9 mouse cellular contexts compared by ENCODE assay signal in the genomic region with DNA sequence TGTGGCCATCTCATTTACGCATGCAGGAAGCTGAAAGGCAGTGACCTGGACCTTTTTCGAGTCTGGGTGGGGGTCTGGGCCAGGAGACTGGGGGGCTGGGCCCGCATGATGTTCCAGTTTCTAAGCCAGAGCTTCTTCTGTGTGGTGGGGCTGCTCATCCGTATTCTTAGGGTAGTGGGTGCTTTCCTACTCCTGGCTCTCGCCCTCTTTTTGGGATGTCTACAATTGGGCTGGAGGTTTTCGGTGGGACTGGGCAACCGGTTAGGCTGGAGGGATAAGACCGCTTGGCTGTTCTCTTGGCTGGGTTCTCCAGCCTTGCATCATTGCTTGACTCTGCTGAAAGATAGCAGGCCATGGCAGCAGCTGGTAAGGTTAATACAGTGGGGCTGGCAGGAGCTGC. TPM values are rescaled to one million over a fixed set of nuclear protein-coding genes. Genes with fewer than 3 reads are reported as not detected.
DNase-seq lines count a peak whose midpoint lies in the region; ATAC-seq and TF ChIP-seq lines count a peak whose summit lies in the region.
"Had no signal": no experiment of that assay in that cellular context is flagged by ENCODE, and none has a peak within 500 bp of the region (broad histone marks: within the 10 kb centered on the region; RNA-seq: fewer than 3 reads in every experiment).

No protein-coding gene starts in this region.

- no peak overlapping the region for H3K27ac ChIP-seq in kidney, embryonic 16.5 days (ENCODE audit: low read length)
- no peak overlapping the region for H3K27ac ChIP-seq in embryonic facial prominence, embryonic 14.5 days (replicated peaks; ENCODE audit: low read depth, low read length)
- H3K27ac ChIP-seq in intestine, postnatal 0 days (ENCODE audit: low read depth, low read length): no peak overlapping the region
- H3K27ac ChIP-seq in neural tube, embryonic 13.5 days (replicated peaks): no peak overlapping the region

- no peak for TF ChIP-seq CTCF in intestine, postnatal 0 days (IDR thresholded peaks at IDR 0.05; ENCODE audit: low read depth)

- peak overlapping the region; percentile 65 for H3K4me2 ChIP-seq in kidney, embryonic 16.5 days (replicated peaks; ENCODE audit: low read depth, low read length)
- H3K4me2 ChIP-seq in embryonic facial prominence, embryonic 14.5 days (ENCODE audit: low read depth, low read length): peak overlapping the region; percentile 72
- peak overlapping the region; percentile 97 for H3K4me2 ChIP-seq in intestine, postnatal 0 days (replicated peaks; ENCODE audit: low read depth)
- peak overlapping the region; percentile 78 for H3K4me2 ChIP-seq in neural tube, embryonic 13.5 days

- peaks cover 25% of the 10 kb centered on the region for H3K36me3 ChIP-seq in kidney, embryonic 16.5 days (ENCODE audit: insufficient read depth, low read length)
- peaks cover 31% of the 10 kb centered on the region for H3K36me3 ChIP-seq in embryonic facial prominence, embryonic 14.5 days (ENCODE audit: control insufficient read depth, insufficient read depth, low read length)
- H3K36me3 ChIP-seq in intestine, postnatal 0 days (ENCODE audit: control insufficient read depth, insufficient read depth): peaks cover 19% of the 10 kb centered on the region; the same call in 1 of the 2 replicates
- H3K36me3 ChIP-seq in neural tube, embryonic 13.5 days: peaks cover 30% of the 10 kb centered on the region

- H3K4me3 ChIP-seq in kidney, embryonic 16.5 days (ENCODE audit: low read length): peak overlapping the region; percentile 69
- H3K4me3 ChIP-seq in embryonic facial prominence, embryonic 14.5 days (ENCODE audit: low read depth, low read length): peak overlapping the region; percentile 82
- peak overlapping the region; percentile 5; the same call in 1 of the 2 replicates for H3K4me3 ChIP-seq in intestine, postnatal 0 days (ENCODE audit: low read depth, low read length)
- H3K4me3 ChIP-seq in neural tube, embryonic 13.5 days: peak overlapping the region; percentile 86

- WGBS in kidney, embryonic 16.5 days: 89% methylated on average over 8 of the region's 8 CpGs
- WGBS in embryonic facial prominence, embryonic 14.5 days: 94% methylated on average over 8 of the region's 8 CpGs
- WGBS in intestine, postnatal 0 days: 84% methylated on average over 8 of the region's 8 CpGs
- 92% methylated on average over 8 of the region's 8 CpGs for WGBS in neural tube, embryonic 13.5 days

- peak overlapping the region; percentile 74 for H3K9ac ChIP-seq in kidney, embryonic 16.5 days (replicated peaks; ENCODE audit: low read length)
- peak overlapping the region; percentile 85 for H3K9ac ChIP-seq in embryonic facial prominence, embryonic 14.5 days (ENCODE audit: low read depth, low read length)
- H3K9ac ChIP-seq in intestine, postnatal 0 days (ENCODE audit: low read depth, low read length): peak overlapping the region; percentile 78; the same call in 1 of the 2 replicates
- peak overlapping the region; percentile 92 for H3K9ac ChIP-seq in neural tube, embryonic 13.5 days

- intact Hi-C loops in left cerebral cortex, postnatal 36 days (cut with DNase I): no loop called here

- H3K27me3 ChIP-seq in kidney, embryonic 16.5 days (ENCODE audit: insufficient read depth, low read length): no peaks in the 10 kb centered on the region
- H3K27me3 ChIP-seq in embryonic facial prominence, embryonic 14.5 days (replicated peaks; ENCODE audit: control insufficient read depth, insufficient read depth, low read length): no peaks in the 10 kb centered on the region
- H3K27me3 ChIP-seq in intestine, postnatal 0 days (replicated peaks; ENCODE audit: control insufficient read depth, insufficient read depth, low read length): no peaks in the 10 kb centered on the region
- H3K27me3 ChIP-seq in neural tube, embryonic 13.5 days: no peaks in the 10 kb centered on the region

- no peak for DNase-seq in kidney, postnatal 14 days
- no peak for DNase-seq in embryonic facial prominence, embryonic 14.5 days (ENCODE audit: low spot score)
- DNase-seq in layer of hippocampus, adult 9-10 months (ENCODE audit: low spot score): no peak
- no peak for DNase-seq in layer of hippocampus, postnatal 14 days (ENCODE audit: low spot score in 2 of 2)
- DNase-seq in left cerebral cortex, postnatal 36 days (ENCODE audit: low spot score in 2 of 2): no peak
- DNase-seq: thymus, postnatal 36 days had no signal

- peaks cover 52% of the 10 kb centered on the region for H3K4me1 ChIP-seq in kidney, embryonic 16.5 days (ENCODE audit: insufficient read depth, low read length)
- H3K4me1 ChIP-seq in embryonic facial prominence, embryonic 14.5 days (ENCODE audit: control insufficient read depth, insufficient read depth, low read length): peaks cover 42% of the 10 kb centered on the region
- peaks cover 16% of the 10 kb centered on the region; the same call in 1 of the 2 replicates for H3K4me1 ChIP-seq in intestine, postnatal 0 days (replicated peaks; ENCODE audit: control insufficient read depth, insufficient read depth, low read length)
- H3K4me1 ChIP-seq in neural tube, embryonic 13.5 days (replicated peaks): peaks cover 67% of the 10 kb centered on the region

- no peaks in the 10 kb centered on the region for H3K9me3 ChIP-seq in kidney, embryonic 16.5 days (ENCODE audit: low read length)
- H3K9me3 ChIP-seq in embryonic facial prominence, embryonic 14.5 days (ENCODE audit: control insufficient read depth, low read length): no peaks in the 10 kb centered on the region
- H3K9me3 ChIP-seq in intestine, postnatal 0 days (ENCODE audit: control insufficient read depth): no peaks in the 10 kb centered on the region
- H3K9me3 ChIP-seq in neural tube, embryonic 13.5 days: no peaks in the 10 kb centered on the region

- no peak for ATAC-seq in kidney, embryonic 16.5 days (ENCODE audit: low FRiP score, low TSS enrichment)
- ATAC-seq in embryonic facial prominence, embryonic 14.5 days (ENCODE audit: low read depth): no peak
- ATAC-seq in intestine, postnatal 0 days: no peak
- ATAC-seq in neural tube, embryonic 13.5 days (ENCODE audit: low read depth): no peak

RNA-seq across cellular contexts. Expression of gene Tmem198b, which starts 2.8 kb away (rescaled TPM):
- polyA plus RNA-seq in kidney, embryonic 16.5 days (2015; fragmentation: Nextera tagmentation; extraction: Ambion mirVana): 19.3 and 22.9 TPM in 2 replicates
- polyA plus RNA-seq in embryonic facial prominence, embryonic 14.5 days (2014; fragmentation: Nextera tagmentation; extraction: Ambion mirVana): 13.7 and 14.9 TPM in 2 replicates
- polyA plus RNA-seq in intestine, postnatal 0 days (2015; fragmentation: Nextera tagmentation; extraction: Ambion mirVana): 5.1 and 5.7 TPM in 2 replicates
- polyA plus RNA-seq in neural tube, embryonic 13.5 days (2015; fragmentation: Nextera tagmentation; extraction: Ambion mirVana): 15.9 and 16.2 TPM in 2 replicates
- 10 to 100 TPM; 12.6 to 13.1 TPM for total RNA-seq in layer of hippocampus, postnatal 14 days (2021)
- 1 to 10 TPM; 8.4 to 8.5 TPM for total RNA-seq in left cerebral cortex, postnatal 36 days (2021)

RNA-seq across cellular contexts. Expression of gene Dnajc14, which starts 3.2 kb away (rescaled TPM):
- polyA plus RNA-seq in kidney, embryonic 16.5 days (2015; fragmentation: Nextera tagmentation; extraction: Ambion mirVana): 63.2 and 64.9 TPM in 2 replicates
- 42.7 and 47.9 TPM in 2 replicates for polyA plus RNA-seq in embryonic facial prominence, embryonic 14.5 days (2014; fragmentation: Nextera tagmentation; extraction: Ambion mirVana)
- polyA plus RNA-seq in intestine, postnatal 0 days (2015; fragmentation: Nextera tagmentation; extraction: Ambion mirVana): 28.2 and 31.8 TPM in 2 replicates
- polyA plus RNA-seq in neural tube, embryonic 13.5 days (2015; fragmentation: Nextera tagmentation; extraction: Ambion mirVana): 54.3 and 55.4 TPM in 2 replicates
- total RNA-seq in layer of hippocampus, postnatal 14 days (2021): 10 to 100 TPM; 63.7 to 67.1 TPM
- 10 to 100 TPM; 65.0 to 66.9 TPM for total RNA-seq in left cerebral cortex, postnatal 36 days (2021)

RNA-seq across cellular contexts. Expression of gene Sarnp, which starts 10.1 kb away (rescaled TPM):
- 194 and 198 TPM in 2 replicates for polyA plus RNA-seq in kidney, embryonic 16.5 days (2015; fragmentation: Nextera tagmentation; extraction: Ambion mirVana)
- polyA plus RNA-seq in embryonic facial prominence, embryonic 14.5 days (2014; fragmentation: Nextera tagmentation; extraction: Ambion mirVana): 185 and 194 TPM in 2 replicates
- 90.3 and 92.1 TPM in 2 replicates for polyA plus RNA-seq in intestine, postnatal 0 days (2015; fragmentation: Nextera tagmentation; extraction: Ambion mirVana)
- polyA plus RNA-seq in neural tube, embryonic 13.5 days (2015; fragmentation: Nextera tagmentation; extraction: Ambion mirVana): 185 and 212 TPM in 2 replicates
- total RNA-seq in layer of hippocampus, postnatal 14 days (2021): 10 to 100 TPM; 35.5 to 42.2 TPM
- 10 to 100 TPM; 32.9 to 40.9 TPM for total RNA-seq in left cerebral cortex, postnatal 36 days (2021)

RNA-seq across cellular contexts. Expression of gene Ormdl2, which starts 14.4 kb away (rescaled TPM):
- polyA plus RNA-seq in kidney, embryonic 16.5 days (2015; fragmentation: Nextera tagmentation; extraction: Ambion mirVana): 94.4 and 100 TPM in 2 replicates
- polyA plus RNA-seq in embryonic facial prominence, embryonic 14.5 days (2014; fragmentation: Nextera tagmentation; extraction: Ambion mirVana): 49.0 and 49.5 TPM in 2 replicates
- 70.2 and 70.4 TPM in 2 replicates for polyA plus RNA-seq in intestine, postnatal 0 days (2015; fragmentation: Nextera tagmentation; extraction: Ambion mirVana)
- 30.5 and 30.7 TPM in 2 replicates for polyA plus RNA-seq in neural tube, embryonic 13.5 days (2015; fragmentation: Nextera tagmentation; extraction: Ambion mirVana)
- 10 to 100 TPM in 1 of 2 experiments, 1 to 10 TPM in 1; 7.4 to 10.4 TPM for total RNA-seq in layer of hippocampus, postnatal 14 days (2021)
- 1 to 10 TPM; 7.1 to 7.7 TPM for total RNA-seq in left cerebral cortex, postnatal 36 days (2021)

RNA-seq across cellular contexts. Expression of gene Mmp19, which starts 16.3 kb away (rescaled TPM):
- 0.89 and 0.98 TPM in 2 replicates for polyA plus RNA-seq in kidney, embryonic 16.5 days (2015; fragmentation: Nextera tagmentation; extraction: Ambion mirVana)
- 1.4 and 1.8 TPM in 2 replicates for polyA plus RNA-seq in embryonic facial prominence, embryonic 14.5 days (2014; fragmentation: Nextera tagmentation; extraction: Ambion mirVana)
- polyA plus RNA-seq in intestine, postnatal 0 days (2015; fragmentation: Nextera tagmentation; extraction: Ambion mirVana): 0.97 and 1.4 TPM in 2 replicates
- 0.59 and 0.63 TPM in 2 replicates for polyA plus RNA-seq in neural tube, embryonic 13.5 days (2015; fragmentation: Nextera tagmentation; extraction: Ambion mirVana)
- total RNA-seq in layer of hippocampus, postnatal 14 days (2021): 1 to 10 TPM in 1 of 2 experiments, under 1 TPM in 1; 0.83 to 1.2 TPM
- total RNA-seq in left cerebral cortex, postnatal 36 days (2021): under 1 TPM; 0.50 to 0.76 TPM

Comparison
In these comparisons a context has a peak if more than half of its experiments do, and no peak if none do; other contexts are left out.
1. H3K4me3 ChIP-seq: peak in every context shown above with its lines; median percentile 86 in neural tube, embryonic 13.5 days; 82 in embryonic facial prominence, embryonic 14.5 days; 69 in kidney, embryonic 16.5 days; 5 in intestine, postnatal 0 days.